Mouse (Mus musculus) testis, adult 2 months (tissue): ENCODE results near the gene Gria2.

Experiments used
- CTCF ChIP-seq: fragments of 200-500 bp; IDR thresholded peaks from 2 replicates; pipeline ENCODE4 v1.5.1; 2012; ENCODE audit warnings: low read depth, mild to moderate bottlenecking, inconsistent platforms, low read length, moderate library complexity; ENCODE audit not compliant: control insufficient read depth, insufficient read depth, insufficient replicate concordance
- POLR2A ChIP-seq: fragments of 200-500 bp; IDR thresholded peaks from 2 replicates; pipeline ENCODE4 v1.6.1; 2012; ENCODE audit warnings: low read depth, mild to moderate bottlenecking, inconsistent platforms, low read length, moderate library complexity; ENCODE audit not compliant: control insufficient read depth

DNA sequence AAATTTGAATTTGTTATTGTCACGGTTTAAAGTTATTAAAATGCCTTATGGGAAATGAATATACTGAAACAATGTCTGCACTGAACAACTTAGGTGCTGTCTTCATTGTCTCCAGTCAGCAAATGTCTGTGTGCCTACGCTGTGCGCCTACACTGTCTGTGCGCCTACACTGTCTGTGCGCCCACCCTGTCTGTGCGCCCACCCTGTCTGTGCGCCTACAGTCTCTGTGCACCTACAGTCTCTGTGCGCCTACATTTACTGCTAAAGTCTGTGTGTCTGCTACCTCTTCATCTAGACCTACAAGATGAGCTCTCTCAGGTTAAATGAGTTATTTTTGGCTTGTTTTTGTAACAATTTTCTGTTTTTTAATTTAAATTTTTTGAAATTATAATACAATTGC, 107.7 kb downstream of the Gria2 start:
- no peak for TF ChIP-seq CTCF
- TF ChIP-seq POLR2A, result no peak
